In the genomic region with DNA sequence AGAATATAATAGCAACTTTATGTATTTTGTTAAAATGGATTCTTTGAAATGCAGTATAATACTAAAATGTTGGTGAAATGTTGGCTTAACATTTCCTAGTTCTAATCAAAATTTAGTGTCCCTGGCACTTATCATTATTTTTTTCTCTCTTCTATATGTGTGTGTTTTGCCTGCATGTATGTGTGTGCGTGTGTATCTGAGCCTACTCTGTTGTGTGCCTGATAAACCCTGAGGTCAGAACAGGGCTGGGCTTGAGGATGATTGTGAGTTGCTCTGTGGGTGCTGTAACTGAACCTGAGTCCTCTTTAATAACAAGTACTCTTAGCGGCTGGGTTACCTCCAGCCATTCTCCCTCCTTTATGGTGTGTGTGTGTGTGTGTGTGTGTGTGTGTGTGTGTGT, we compare ENCODE assay signal across 32 mouse cellular contexts. TPM values are rescaled to one million over a fixed set of nuclear protein-coding genes. Genes with fewer than 3 reads are reported as not detected.
DNase-seq lines count a peak whose midpoint lies in the region; ATAC-seq and TF ChIP-seq lines count a peak whose summit lies in the region.
"Had no signal": no experiment of that assay in that cellular context is flagged by ENCODE, and none has a peak within 500 bp of the region (broad histone marks: within the 10 kb centered on the region; RNA-seq: fewer than 3 reads in every experiment).

No protein-coding gene starts in this region.

- H3K79me2 ChIP-seq in MEL (ENCODE audit: control insufficient read depth, insufficient read depth, low read length, poor library complexity) = no peaks in the 10 kb centered on the region

- H3K27ac ChIP-seq in MEL (ENCODE audit: control insufficient read depth, low read depth, low read length) = no peak overlapping the region
- H3K27ac ChIP-seq in liver, embryonic 13.5 days = peak overlapping the region; percentile 67
- H3K27ac ChIP-seq in limb, embryonic 10.5 days = no peak overlapping the region
- H3K27ac ChIP-seq: embryonic facial prominence, embryonic 13.5 days; hindbrain, embryonic 14.5 days; limb, embryonic 13.5 days; macrophage; midbrain, embryonic 10.5 days; midbrain, embryonic 15.5 days; neural tube, embryonic 15.5 days had no signal

- no peaks in the 10 kb centered on the region for H3K9me3 ChIP-seq in MEL (replicated peaks; ENCODE audit: insufficient read depth, low read length)
- no peaks in the 10 kb centered on the region for H3K9me3 ChIP-seq in liver, embryonic 13.5 days (replicated peaks)
- H3K9me3 ChIP-seq in limb, embryonic 10.5 days (replicated peaks) = no peaks in the 10 kb centered on the region
- H3K9me3 ChIP-seq: embryonic facial prominence, embryonic 13.5 days; heart, embryonic 12.5 days; limb, embryonic 13.5 days; midbrain, embryonic 10.5 days; midbrain, embryonic 15.5 days; neural tube, embryonic 15.5 days had no signal

- peak in 1 of 2 experiments; percentile 81; a peak in 3 of 4 replicates for TF ChIP-seq EP300 in MEL (IDR thresholded peaks at IDR 0.05; ENCODE audit: low read depth in 1 of 2, low read length in 2 of 2)

- 39% methylated on average over 2 of the region's 2 CpGs for WGBS in liver, embryonic 13.5 days (ENCODE audit: insufficient replicate concordance)
- 92% methylated on average over 2 of the region's 2 CpGs for WGBS in limb, embryonic 10.5 days

- H3K27me3 ChIP-seq in MEL (ENCODE audit: control insufficient read depth in 1 of 2, insufficient read depth in 2 of 2, low read length in 2 of 2) = no peaks in the 10 kb centered on the region
- H3K27me3 ChIP-seq in liver, embryonic 13.5 days = no peaks in the 10 kb centered on the region
- no peaks in the 10 kb centered on the region for H3K27me3 ChIP-seq in limb, embryonic 10.5 days (ENCODE audit: low read depth, poor library complexity, severe bottlenecking)
- H3K27me3 ChIP-seq: embryonic facial prominence, embryonic 13.5 days; heart, embryonic 12.5 days; limb, embryonic 13.5 days; midbrain, embryonic 15.5 days; neural tube, embryonic 15.5 days had no signal

- ATAC-seq in erythroblast, adult 5-6 weeks (replicated peaks; ENCODE audit: low FRiP score, poor library complexity, severe bottlenecking) = peak; percentile 69
- ATAC-seq in liver, embryonic 13.5 days (ENCODE audit: low read depth) = peak; percentile 95
- ATAC-seq in megakaryocyte progenitor cell, adult 5-6 weeks (replicated peaks; ENCODE audit: poor library complexity) = peak; percentile 99
- ATAC-seq: forebrain, embryonic 14.5 days; intestine, postnatal 0 days; midbrain, embryonic 15.5 days had no signal

- no peak for TF ChIP-seq POLR2A in MEL (IDR thresholded peaks at IDR 0.05; ENCODE audit: control insufficient read depth in 1 of 2, insufficient read depth in 1 of 2, low read depth in 1 of 2, low read length in 2 of 2, poor library complexity in 1 of 2)

- H3K9ac ChIP-seq in MEL (ENCODE audit: control insufficient read depth, low read depth, low read length, poor library complexity, severe bottlenecking) = no peak overlapping the region
- H3K9ac ChIP-seq in liver, embryonic 13.5 days = no peak overlapping the region; the same call in 1 of the 2 replicates
- H3K9ac ChIP-seq: embryonic facial prominence, embryonic 13.5 days; heart, embryonic 12.5 days; hindbrain, embryonic 14.5 days; limb, embryonic 13.5 days; midbrain, embryonic 15.5 days; neural tube, embryonic 15.5 days had no signal

- no peak for TF ChIP-seq CTCF in MEL (IDR thresholded peaks at IDR 0.05 in 2 of 3, conservative IDR thresholded peaks at IDR 0.05 in 1 of 3; ENCODE audit: control insufficient read depth in 1 of 3, insufficient read depth in 1 of 3, low read depth in 2 of 3, low read length in 3 of 3, poor library complexity in 1 of 3, severe bottlenecking in 1 of 3)

- no peak overlapping the region for H3K4me3 ChIP-seq in MEL (ENCODE audit: control insufficient read depth in 1 of 2, insufficient read depth in 1 of 2, low read depth in 2 of 2, low read length in 2 of 2)
- H3K4me3 ChIP-seq in liver, embryonic 13.5 days (replicated peaks) = no peak overlapping the region
- no peak overlapping the region for H3K4me3 ChIP-seq in limb, embryonic 10.5 days
- H3K4me3 ChIP-seq: embryonic facial prominence, embryonic 13.5 days; erythroblast, embryonic 14.5 days; heart, embryonic 12.5 days; limb, embryonic 13.5 days; midbrain, embryonic 10.5 days; midbrain, embryonic 15.5 days; neural tube, embryonic 15.5 days had no signal

- H3K4me2 ChIP-seq in liver, embryonic 13.5 days = no peak overlapping the region
- H3K4me2 ChIP-seq: embryonic facial prominence, embryonic 13.5 days; heart, embryonic 12.5 days; hindbrain, embryonic 14.5 days; limb, embryonic 13.5 days; midbrain, embryonic 15.5 days; neural tube, embryonic 15.5 days had no signal

- DNase-seq in MEL (ENCODE audit: low read depth, low spot score) = peak; percentile 73
- peak; percentile 47 for DNase-seq in liver, embryonic 13.5 days
- DNase-seq in limb, embryonic 10.5 days (ENCODE audit: low spot score) = no peak
- no peak for DNase-seq in kidney, postnatal 25 days
- no peak for DNase-seq in frontal cortex, adult 2 months (ENCODE audit: extremely low spot score in 1 of 2, low spot score in 1 of 2)
- DNase-seq: adrenal gland, postnatal 14 days; cerebellum, adult 2 months; cerebellum, postnatal 36 days; gastrocnemius, postnatal 25 days; heart, adult 18-20 months; kidney, adult 9 months; kidney, postnatal 10 days; lung, adult 2 months; lung, postnatal 10 days; retina, postnatal 1 day; spleen, adult 18-20 months; thymus, postnatal 14 days had no signal

- peaks cover 2 to 3% of the 10 kb centered on the region in 2 experiments; a peak in 2 of 4 replicates for H3K4me1 ChIP-seq in MEL (ENCODE audit: control insufficient read depth in 1 of 2, insufficient read depth in 2 of 2, low read length in 2 of 2)
- peaks cover 15% of the 10 kb centered on the region for H3K4me1 ChIP-seq in liver, embryonic 13.5 days (replicated peaks)
- H3K4me1 ChIP-seq in limb, embryonic 10.5 days = no peaks in the 10 kb centered on the region
- H3K4me1 ChIP-seq: embryonic facial prominence, embryonic 13.5 days; heart, embryonic 12.5 days; limb, embryonic 13.5 days; midbrain, embryonic 10.5 days; midbrain, embryonic 15.5 days; neural tube, embryonic 15.5 days had no signal

- no peak for TF ChIP-seq RAD21 in MEL (IDR thresholded peaks at IDR 0.05; ENCODE audit: low read depth, low read length)

- peaks cover 2 to 60% of the 10 kb centered on the region in 2 experiments for H3K36me3 ChIP-seq in MEL (ENCODE audit: control insufficient read depth in 1 of 2, insufficient read depth in 2 of 2, low read length in 2 of 2)
- peaks cover 44% of the 10 kb centered on the region for H3K36me3 ChIP-seq in liver, embryonic 13.5 days
- H3K36me3 ChIP-seq in limb, embryonic 10.5 days = peaks cover 99% of the 10 kb centered on the region

TF ChIP-seq in MEL, 35 proteins besides CTCF, POLR2A, EP300 and RAD21:
- TF ChIP-seq MYC (IDR thresholded peaks at IDR 0.05; ENCODE audit: low read depth, low read length) (no peak), ETS1 (IDR thresholded peaks at IDR 0.05; ENCODE audit: low read depth, low read length) (peak; percentile 42; the same call in 1 of the 2 replicates), TCF12 (IDR thresholded peaks at IDR 0.05; ENCODE audit: low read depth, low read length) (peak; percentile 82; the same call in 1 of the 2 replicates), TAL1 (IDR thresholded peaks at IDR 0.05; ENCODE audit: low read length) (peak; percentile 44; the same call in 1 of the 2 replicates), SMC3 (IDR thresholded peaks at IDR 0.05; ENCODE audit: low read depth, low read length) (no peak), RCOR1 (IDR thresholded peaks at IDR 0.05; ENCODE audit: low read depth, low read length) (peak; percentile 12; the same call in 1 of the 2 replicates), GATA1 (IDR thresholded peaks at IDR 0.05; ENCODE audit: low read depth, low read length) (peak; percentile 69)

RNA-seq across cellular contexts. Expression of a gene that starts 31.5 kb away (rescaled TPM):
- 0.07 TPM in 1 of 2 replicates, not detected in the other for total RNA-seq in MEL (2012; rRNA removed)
- polyA plus RNA-seq in MEL (2012; ENCODE audit: insufficient read depth in 1 of 2, insufficient read length in 2 of 2, low read depth in 1 of 2, low replicate concordance in 2 of 2, missing spikeins in 1 of 2) = under 1 TPM in 1 of 2 experiments, not detected in 1; 0.31 TPM
- total RNA-seq in erythroblast, adult 5-6 weeks (2015; ENCODE audit: low replicate concordance) = 0.58 TPM in 1 of 2 replicates, not detected in the other
- total RNA-seq in erythroblast, adult 5-6 weeks (2017; ENCODE audit: low replicate concordance) = not detected in 2 replicates
- 0.08 TPM in 2 replicates for polyA plus RNA-seq in liver, embryonic 13.5 days (2015; fragmentation: Nextera tagmentation; extraction: Ambion mirVana)
- 0.05 and 0.10 TPM in 2 replicates for total RNA-seq in megakaryocyte progenitor cell, adult 5-6 weeks (2015)
- total RNA-seq in megakaryocyte progenitor cell, adult 5-6 weeks (2017) = not detected in 2 replicates
- polyA plus RNA-seq in limb, embryonic 10.5 days (2016; fragmentation: Nextera tagmentation; extraction: Ambion mirVana) = 0.04 and 0.06 TPM in 2 replicates
- 5.5 and 8.9 TPM in 2 replicates for polyA plus RNA-seq in frontal cortex, adult 2 months (2012; rRNA removed)
- total RNA-seq: gastrocnemius, adult 18-20 months; heart, adult 18-20 months; hematopoietic stem cell, adult 5-6 weeks had no signal
- polyA plus RNA-seq: macrophage had no signal

RNA-seq across cellular contexts. Expression of a gene that starts 55.0 kb away (rescaled TPM):
- total RNA-seq in MEL (2012; rRNA removed) = 25.5 and 37.7 TPM in 2 replicates
- polyA plus RNA-seq in MEL (2012; ENCODE audit: insufficient read depth in 1 of 2, insufficient read length in 2 of 2, low read depth in 1 of 2, low replicate concordance in 2 of 2, missing spikeins in 1 of 2) = 10 to 100 TPM; 31.8 to 48.6 TPM
- total RNA-seq in erythroblast, adult 5-6 weeks (2015; ENCODE audit: low replicate concordance) = 15.9 and 16.3 TPM in 2 replicates
- 24.3 and 25.0 TPM in 2 replicates for total RNA-seq in erythroblast, adult 5-6 weeks (2017; ENCODE audit: low replicate concordance)
- polyA plus RNA-seq in liver, embryonic 13.5 days (2015; fragmentation: Nextera tagmentation; extraction: Ambion mirVana) = 7.6 and 7.7 TPM in 2 replicates
- 16.3 and 24.2 TPM in 2 replicates for total RNA-seq in megakaryocyte progenitor cell, adult 5-6 weeks (2015)
- total RNA-seq in megakaryocyte progenitor cell, adult 5-6 weeks (2017) = 18.0 and 20.6 TPM in 2 replicates
- polyA plus RNA-seq in limb, embryonic 10.5 days (2016; fragmentation: Nextera tagmentation; extraction: Ambion mirVana) = 67.1 and 81.9 TPM in 2 replicates
- polyA plus RNA-seq in frontal cortex, adult 2 months (2012; rRNA removed) = 29.9 and 31.5 TPM in 2 replicates

Comparison
In these comparisons a context has a peak if more than half of its experiments do, and no peak if none do; other contexts are left out.
1. DNase-seq: peak in MEL (single experiment) and liver, embryonic 13.5 days (single experiment); none in limb, embryonic 10.5 days (single experiment), kidney, postnatal 25 days (0 of 2) and frontal cortex, adult 2 months (0 of 2).
2. Peak in every context shown above with its lines, with median percentiles within 50 percentile points of each other: ATAC-seq.